Comparison of ENCODE assay signal across 38 mouse cellular contexts in genomic region chr2:121445117-121445516, GRCm38 (mm10). TPM values are rescaled to one million over a fixed set of nuclear protein-coding genes. Genes with fewer than 3 reads are reported as not detected.
"Had no signal": no experiment of that assay in that cellular context is flagged by ENCODE, and none has a peak within 500 bp of the region (broad histone marks: within the 10 kb centered on the region; RNA-seq: fewer than 3 reads in every experiment).

No protein-coding gene starts in this region.

- DNase-seq: heart, postnatal 10 days; heart, postnatal 14 days; heart, postnatal 36 days; kidney, adult 11 months; kidney, adult 18-20 months; kidney, adult 2 months; kidney, adult 8-10 months; kidney, adult 9 months; kidney, postnatal 10 days; kidney, postnatal 14 days; kidney, postnatal 25 days; kidney, postnatal 36 days; kidney, postnatal 4 days; layer of hippocampus, adult 9-11 months; layer of hippocampus, postnatal 36 days had no signal

- H3K27ac ChIP-seq: heart, embryonic 13.5 days; heart, embryonic 15.5 days; hindbrain, embryonic 10.5 days; hindbrain, embryonic 12.5 days; hindbrain, embryonic 13.5 days; hindbrain, embryonic 14.5 days; hindbrain, embryonic 15.5 days; hindbrain, postnatal 0 days; intestine, embryonic 15.5 days; kidney, embryonic 15.5 days; kidney, postnatal 0 days; layer of hippocampus, adult 2 months; left cerebral cortex, adult 2 months had no signal

- H3K27me3 ChIP-seq: kidney, embryonic 15.5 days had no signal

- H3K9ac ChIP-seq: heart, embryonic 12.5 days; heart, embryonic 13.5 days; heart, embryonic 15.5 days; hindbrain, embryonic 12.5 days; hindbrain, embryonic 13.5 days; hindbrain, embryonic 14.5 days; hindbrain, embryonic 15.5 days; intestine, embryonic 15.5 days; kidney, embryonic 15.5 days had no signal

- H3K4me3 ChIP-seq: heart, embryonic 12.5 days; heart, embryonic 13.5 days; heart, embryonic 15.5 days; hindbrain, embryonic 10.5 days; hindbrain, embryonic 12.5 days; hindbrain, embryonic 13.5 days; hindbrain, embryonic 15.5 days; intestine, embryonic 15.5 days; kidney, embryonic 15.5 days; layer of hippocampus, adult 2 months; left cerebral cortex, adult 2 months had no signal

- H3K9me3 ChIP-seq: heart, embryonic 12.5 days; heart, embryonic 13.5 days; heart, embryonic 15.5 days; hindbrain, embryonic 10.5 days; hindbrain, embryonic 12.5 days; hindbrain, embryonic 13.5 days; hindbrain, embryonic 15.5 days; intestine, embryonic 15.5 days; kidney, embryonic 15.5 days had no signal

- H3K36me3 ChIP-seq: heart, embryonic 12.5 days; heart, embryonic 13.5 days; heart, embryonic 15.5 days; hindbrain, embryonic 10.5 days; hindbrain, embryonic 12.5 days; hindbrain, embryonic 15.5 days; intestine, embryonic 15.5 days had no signal

RNA-seq across cellular contexts. Expression of gene Ell3, which starts 1.0 kb away (rescaled TPM):
- total RNA-seq: heart, postnatal 14 days; heart, postnatal 36 days; hematopoietic stem cell, adult 5-6 weeks; layer of hippocampus, adult 18-20 months; layer of hippocampus, adult 2 months; layer of hippocampus, adult 8-10 months; layer of hippocampus, postnatal 10 days; layer of hippocampus, postnatal 14 days; layer of hippocampus, postnatal 25 days; layer of hippocampus, postnatal 36 days; left cerebral cortex, adult 18-20 months; left cerebral cortex, adult 2 months; left cerebral cortex, adult 8-10 months had no signal

RNA-seq across cellular contexts. Expression of gene Serinc4, which starts 11.5 kb away (rescaled TPM):
- total RNA-seq: heart, postnatal 10 days; heart, postnatal 36 days had no signal
- polyA plus RNA-seq: intestine, embryonic 16.5 days had no signal
